Mouse (Mus musculus) midbrain, postnatal 0 days (tissue): ENCODE measurements around the gene Scaper. TPM values are rescaled to one million over a fixed set of nuclear protein-coding genes. Genes with fewer than 3 reads are reported as not detected.

Experiments
- ATAC-seq: fragments of 200-750 bp; cut with Nextera tagmentation; 2 replicates; pipeline ENCODE4 v1.8.0; 2017; ENCODE audit warnings: moderate number of reproducible peaks, mild to moderate bottlenecking, moderate TSS enrichment, moderate library complexity; ENCODE audit not compliant: low FRiP score
- DNase-seq: peaks from one replicate; pipeline ENCODE4 v3.0.0-alpha.2; 2015; ENCODE audit warnings: low spot score
- H3K27ac ChIP-seq: fragments of 300-500 bp; sonication (generic); 2 replicates; pipeline ENCODE4 v1.5.1; 2014; ENCODE audit warnings: low read depth, mild to moderate bottlenecking, low read length, mixed read lengths
- H3K27me3 ChIP-seq: fragments of 300-500 bp; sonication (generic); 2 replicates; pipeline ENCODE4 v1.6.1; 2014; ENCODE audit warnings: low read length, control low read depth, mixed read lengths; ENCODE audit not compliant: insufficient read depth
- H3K36me3 ChIP-seq: fragments of 300-500 bp; sonication (generic); 2 replicates; pipeline ENCODE4 v1.6.1; 2014; ENCODE audit warnings: low read length, control low read depth, mixed read lengths; ENCODE audit not compliant: insufficient read depth
- H3K4me1 ChIP-seq: fragments of 300-500 bp; sonication (generic); 2 replicates; pipeline ENCODE4 v1.6.1; 2014; ENCODE audit warnings: mild to moderate bottlenecking, control low read depth, antibody characterized with exemption, low read length, mixed read lengths; ENCODE audit not compliant: insufficient read depth
- H3K4me2 ChIP-seq: fragments of 300-500 bp; sonication (generic); 2 replicates; pipeline ENCODE4 v1.6.1; 2014; ENCODE audit warnings: low read depth, mild to moderate bottlenecking, low read length, mixed read lengths; ENCODE audit not compliant: poor library complexity, severe bottlenecking
- H3K4me3 ChIP-seq: fragments of 300-500 bp; sonication (generic); 2 replicates; pipeline ENCODE4 v1.5.1; 2014; ENCODE audit warnings: low read depth, mild to moderate bottlenecking, low read length, moderate library complexity
- H3K9ac ChIP-seq: fragments of 300-500 bp; sonication (generic); replicated peaks from 2 replicates; pipeline ENCODE4 v1.6.1; 2014; ENCODE audit warnings: mild to moderate bottlenecking, low read length, moderate library complexity, mixed read lengths; ENCODE audit not compliant: poor library complexity, severe bottlenecking
- H3K9me3 ChIP-seq: fragments of 300-500 bp; sonication (generic); 2 replicates; pipeline ENCODE4 v1.6.1; 2016; ENCODE audit warnings: low read length, control low read depth
- CTCF ChIP-seq: IDR thresholded peaks from 2 replicates; pipeline ENCODE4 v1.5.1; 2016; ENCODE audit warnings: antibody characterized with exemption, mild to moderate bottlenecking
- WGBS: fragments of 180-500 bp; shearing (Covaris S2); extraction: QIAGEN DNeasy Blood & Tissue Kit; methylation state at CpG from one replicate; pipeline ENCODE4 v1.1.7; 2014; 5-methylcytosine and 5-hydroxymethylcytosine counted together
- polyA plus RNA-seq: library from polyadenylated mRNA; unstranded; fragments of >200 nt; fragmentation: Nextera tagmentation; extraction: Ambion mirVana; gene quantifications from 2 replicates; pipeline ENCODE4 v1.2.1, GENCODE M21; 2015
- total RNA-seq: library from RNA; depleted of rRNA; stranded (reverse); fragments of >200 nt; gene quantifications from 2 replicates; pipeline ENCODE4 v1.2.3, GENCODE M21; 2014

The Scaper gene
- total and polyA plus RNA-seq, 2 experiments from 2014 or later: 36.8 to 40.5 TPM

DNA sequence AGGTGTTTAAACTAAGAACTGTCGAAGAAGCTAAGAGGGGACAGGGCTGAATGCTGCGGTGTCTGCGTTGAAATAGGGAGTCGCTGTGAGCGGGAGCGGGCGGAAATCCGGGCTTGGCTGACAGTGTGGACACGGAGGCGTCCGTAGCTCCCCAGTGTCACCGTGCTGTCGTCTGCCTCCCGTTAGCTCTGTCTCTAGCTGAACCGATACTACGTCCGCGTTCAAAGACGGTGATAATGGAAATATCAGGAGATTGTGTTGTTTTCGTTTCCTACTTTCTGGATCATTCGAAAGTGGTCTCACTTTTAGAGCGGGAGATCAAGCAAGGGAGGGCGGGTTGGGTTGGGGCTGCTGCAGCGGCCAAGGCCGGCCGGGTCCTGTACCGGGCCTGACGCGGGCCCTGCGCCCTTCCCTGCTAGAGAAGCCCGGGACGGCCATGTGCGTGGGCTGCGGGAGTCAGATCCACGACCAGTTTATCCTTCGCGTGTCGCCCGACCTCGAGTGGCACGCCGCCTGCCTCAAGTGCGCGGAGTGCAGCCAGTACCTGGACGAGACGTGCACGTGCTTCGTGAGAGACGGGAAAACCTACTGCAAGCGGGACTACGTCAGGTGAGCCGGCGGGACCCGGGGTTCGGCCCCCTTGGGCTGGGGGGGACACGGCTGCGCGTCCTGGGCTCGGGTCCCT is 396.1 kb downstream of the Scaper start:
- no peak for TF ChIP-seq CTCF
- H3K36me3 ChIP-seq: no peaks in the 10 kb centered on the region
- peak overlapping the region; percentile 8; the same call in 1 of the 2 replicates for H3K4me3 ChIP-seq
- H3K4me2 ChIP-seq: no peak overlapping the region; the same call in 1 of the 2 replicates
- H3K9me3 ChIP-seq: no peaks in the 10 kb centered on the region
- DNase-seq: no peak
- 1% methylated on average over 59 of the region's 59 CpGs for WGBS
- H3K4me1 ChIP-seq: peaks cover 4% of the 10 kb centered on the region; the same call in 1 of the 2 replicates
- peaks cover 56% of the 10 kb centered on the region for H3K27me3 ChIP-seq
- no peak for ATAC-seq
- H3K27ac ChIP-seq: no peak overlapping the region
- no peak overlapping the region for H3K9ac ChIP-seq

DNA sequence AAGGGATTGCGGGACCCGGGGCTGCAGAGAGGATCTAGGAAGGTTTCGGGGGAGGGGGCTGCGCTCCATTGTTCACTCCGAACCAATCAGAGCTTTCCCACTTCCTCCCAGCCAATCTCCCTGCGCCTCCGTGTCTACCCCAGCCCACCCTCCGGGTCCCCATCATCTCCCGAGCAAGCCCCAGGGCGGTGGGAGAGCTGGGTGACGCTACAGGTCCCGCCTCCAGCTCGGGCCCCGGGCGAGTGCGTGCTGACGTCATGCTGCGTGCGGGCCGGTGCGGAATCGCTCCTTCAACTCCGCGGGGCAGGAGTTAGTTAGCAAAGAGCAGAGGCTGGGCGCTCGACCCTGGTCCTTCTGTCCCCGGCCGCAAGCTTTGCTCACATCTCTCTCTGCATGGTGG is 397.0 kb downstream of the Scaper start:
- Histone ChIP-seq H3K36me3 (no peaks in the 10 kb centered on the region), H3K27me3 (peaks cover 52% of the 10 kb centered on the region), H3K9me3 (no peaks in the 10 kb centered on the region), H3K4me2 (peak overlapping the region; percentile 48), H3K4me1 (peaks cover under 1% of the 10 kb centered on the region; the same call in 1 of the 2 replicates), H3K9ac (no peak overlapping the region), H3K4me3 (peak overlapping the region; percentile 20), H3K27ac (no peak overlapping the region)
- WGBS: under 1% methylated on average over 28 of the region's 28 CpGs
- DNase-seq (peak; percentile 60), ATAC-seq (peak; percentile 62)
- TF ChIP-seq CTCF: no peak

DNA sequence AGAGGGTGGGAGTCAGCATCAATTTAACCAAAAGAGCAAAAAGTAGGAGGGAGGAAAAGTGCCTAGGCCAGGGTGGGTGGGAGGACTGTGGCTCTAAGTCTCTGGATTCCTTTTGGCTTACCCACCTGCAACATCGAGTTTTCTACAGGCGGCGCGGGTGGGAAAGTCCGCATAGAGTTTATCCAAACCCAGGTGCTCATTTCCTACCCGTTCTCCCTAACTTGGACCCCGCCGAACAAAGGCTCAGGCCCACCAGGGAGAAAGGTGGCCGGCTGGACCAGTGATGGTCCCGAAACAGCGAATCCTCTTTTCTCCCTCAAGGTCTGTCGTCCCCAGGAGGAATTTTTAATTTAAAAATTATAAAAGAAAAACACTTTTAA is 397.5 kb downstream of the Scaper start:
- Histone ChIP-seq H3K27ac (no peak overlapping the region), H3K9ac (no peak overlapping the region), H3K36me3 (no peaks in the 10 kb centered on the region), H3K9me3 (no peaks in the 10 kb centered on the region), H3K27me3 (peaks cover 50% of the 10 kb centered on the region), H3K4me2 (peak overlapping the region; percentile 48), H3K4me3 (peak overlapping the region; percentile 20; the same call in 1 of the 2 replicates), H3K4me1 (no peaks in the 10 kb centered on the region)
- no peak for TF ChIP-seq CTCF
- WGBS: 0% methylated on average over 12 of the region's 12 CpGs
- no peak for ATAC-seq
- DNase-seq: no peak

DNA sequence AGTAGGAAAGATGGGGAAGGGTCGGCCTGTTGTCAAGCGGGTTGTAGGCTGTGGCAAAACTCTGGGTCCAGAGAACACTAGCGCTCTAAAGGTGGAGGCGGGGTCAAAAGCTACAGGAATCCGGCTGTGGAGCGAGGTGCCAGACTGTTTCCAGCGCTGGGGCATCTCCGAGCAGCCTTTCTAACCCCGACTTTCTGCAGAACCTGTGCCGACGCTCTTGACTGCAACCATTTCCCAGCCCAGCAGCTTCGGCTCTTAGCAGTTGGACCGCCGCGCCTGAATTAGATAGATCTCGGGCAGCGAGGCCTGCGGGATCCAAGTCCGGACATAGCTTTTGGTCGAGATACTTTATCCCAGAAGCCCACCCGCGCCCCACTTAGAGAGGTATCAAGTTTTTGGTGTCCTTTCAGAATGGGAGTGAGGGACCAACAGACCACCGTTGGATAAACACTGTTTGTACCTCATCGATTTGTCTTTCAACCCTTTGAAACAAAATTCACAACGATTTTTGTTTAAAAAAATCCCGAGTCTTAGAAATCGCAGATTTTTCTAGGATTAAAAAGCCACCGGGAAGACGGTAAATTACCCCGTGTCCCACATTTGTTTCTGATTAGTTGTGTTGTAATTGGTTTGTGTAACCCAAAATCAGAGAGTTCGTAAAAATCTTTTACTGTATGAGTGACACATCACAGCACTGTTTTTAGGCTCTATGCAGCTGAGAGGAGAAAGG is 398.1 kb downstream of the Scaper start:
- peaks cover 47% of the 10 kb centered on the region for H3K27me3 ChIP-seq
- H3K27ac ChIP-seq: no peak overlapping the region
- no peaks in the 10 kb centered on the region for H3K36me3 ChIP-seq
- no peak overlapping the region for H3K4me3 ChIP-seq
- no peak for DNase-seq
- no peak for ATAC-seq
- no peak overlapping the region for H3K9ac ChIP-seq
- 4% methylated on average over 31 of the region's 31 CpGs for whole genome bisulfite sequencing
- no peaks in the 10 kb centered on the region for H3K9me3 ChIP-seq
- no peak overlapping the region for H3K4me2 ChIP-seq
- TF ChIP-seq CTCF: no peak
- H3K4me1 ChIP-seq: no peaks in the 10 kb centered on the region

DNA sequence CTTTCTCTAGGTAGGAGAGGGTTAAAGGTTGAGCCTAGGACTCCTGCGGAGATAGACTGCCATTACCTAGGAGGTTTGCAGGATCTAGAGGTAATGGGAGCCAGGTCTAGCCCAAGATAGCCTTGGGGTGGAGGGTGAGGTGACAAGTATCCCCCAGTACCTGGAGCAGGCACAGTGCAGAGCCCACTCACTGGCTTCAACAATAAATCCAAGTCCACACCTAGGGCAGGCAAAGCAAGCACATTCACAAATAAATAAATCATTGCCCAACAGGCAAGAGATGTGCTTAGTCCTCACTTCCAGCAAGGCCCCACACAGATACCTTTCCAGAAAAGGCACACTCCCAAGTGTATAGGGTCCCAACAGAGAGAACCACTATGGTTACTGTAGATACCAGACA is 398.9 kb downstream of the Scaper start:
- Histone ChIP-seq H3K36me3 (no peaks in the 10 kb centered on the region), H3K4me1 (no peaks in the 10 kb centered on the region), H3K4me2 (no peak overlapping the region), H3K27ac (no peak overlapping the region), H3K9ac (no peak overlapping the region), H3K4me3 (no peak overlapping the region), H3K27me3 (peaks cover 47% of the 10 kb centered on the region), H3K9me3 (no peaks in the 10 kb centered on the region)
- no peak for ATAC-seq
- no peak for TF ChIP-seq CTCF
- no peak for DNase-seq
- 19% methylated on average over 1 of the region's 1 CpGs for WGBS

DNA sequence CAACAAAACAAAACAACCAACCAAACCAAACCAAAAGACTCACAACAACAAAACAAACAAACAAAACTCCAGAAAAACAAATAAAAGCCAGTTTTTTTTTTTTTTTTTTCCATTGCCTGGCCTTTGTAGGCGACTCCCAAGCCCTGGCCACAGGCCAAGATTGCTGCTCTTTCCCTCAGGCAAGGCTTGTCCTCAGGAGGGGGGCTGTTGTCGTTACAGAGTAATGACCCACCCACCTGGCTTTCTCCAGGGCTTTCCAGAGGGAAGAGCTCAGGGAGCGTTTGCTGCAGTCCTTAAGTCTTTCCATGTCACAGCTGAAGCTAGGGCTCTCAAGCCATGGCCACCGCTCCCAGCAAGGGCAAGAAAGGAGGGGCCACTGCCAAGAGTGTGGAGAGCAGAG is 399.5 kb downstream of the Scaper start, which contains the start of gene Isl2:
Gene Isl2, plus strand, starts transcription at position 296 of the 400 bp plus-strand sequence.
- no peak for ATAC-seq
- TF ChIP-seq CTCF: no peak

More for the DNA sequence above, 399.5 kb downstream of the Scaper start, which contains the start of gene Isl2:
- DNase-seq: no peak
- Histone ChIP-seq H3K36me3 (no peaks in the 10 kb centered on the region), H3K9me3 (no peaks in the 10 kb centered on the region), H3K4me3 (no peak within 1 kb of the TSS), H3K9ac (no peak within 1 kb of the TSS), H3K4me1 (no peaks in the 10 kb centered on the region), H3K4me2 (no peak within 1 kb of the TSS), H3K27me3 (peaks cover 47% of the 10 kb centered on the region), H3K27ac (no peak within 1 kb of the TSS)
- 7% methylated on average over 4 of the region's 4 CpGs for whole genome bisulfite sequencing
